Mouse (Mus musculus) MN1 (cell line): ENCODE results near the gene Jup.

Source experiments
- DNase-seq: peaks from one replicate; pipeline ENCODE4 v3.0.0-alpha.2; 2016; ENCODE audit warnings: low spot score

Gene Jup

GRCm38 (mm10) chr11:100397600-100398389, at the start of gene Jup:
TSS of gene Jup (minus strand) at chr11:100397763.
- DNase-seq = peak; percentile 98

GRCm38 (mm10) chr11:100442625-100443024, 45.1 kb upstream of the Jup start:
- no peak for DNase-seq

- DNase-seq = no peak
These were observed 44.2 kb upstream of the Jup start, which contains the start of the genes Nt5c3b and Klhl10 for GRCm38 (mm10) chr11:100441797-100442196. TSS of gene Nt5c3b (minus strand) at chr11:100441808. TSS of gene Klhl10 (plus strand) at chr11:100441917.

GRCm38 (mm10) chr11:100440691-100441522, 43.3 kb upstream of the Jup start:
- DNase-seq = peak; percentile 86

GRCm38 (mm10) chr11:100437901-100438300, 40.3 kb upstream of the Jup start:
- DNase-seq = no peak

GRCm38 (mm10) chr11:100435678-100436246, 38.2 kb upstream of the Jup start:
- no peak for DNase-seq

- no peak for DNase-seq
These were observed 34.4 kb upstream of the Jup start for GRCm38 (mm10) chr11:100432002-100432401.

- no peak for DNase-seq
These were observed 32.5 kb upstream of the Jup start for GRCm38 (mm10) chr11:100430052-100430451.

GRCm38 (mm10) chr11:100428612-100429199, 31.1 kb upstream of the Jup start:
- peak; percentile 73 for DNase-seq

GRCm38 (mm10) chr11:100426820-100427219, 29.3 kb upstream of the Jup start:
- DNase-seq = no peak

GRCm38 (mm10) chr11:100425851-100426250, 28.3 kb upstream of the Jup start:
- DNase-seq = peak; percentile 89

- no peak for DNase-seq
These were observed 26.3 kb upstream of the Jup start for GRCm38 (mm10) chr11:100423836-100424235.

- no peak for DNase-seq
These were observed 24.0 kb upstream of the Jup start for GRCm38 (mm10) chr11:100421537-100421936.

- DNase-seq = no peak
These were observed 17.6 kb upstream of the Jup start, which contains the start of gene Fkbp10 for GRCm38 (mm10) chr11:100414914-100415822. TSS of gene Fkbp10 (plus strand) at chr11:100415697.

GRCm38 (mm10) chr11:100414021-100414913, 16.7 kb upstream of the Jup start, which contains the start of gene P3h4:
TSS of gene P3h4 (minus strand) at chr11:100414836.
- DNase-seq = peak; percentile 85

GRCm38 (mm10) chr11:100413541-100413940, 16.0 kb upstream of the Jup start:
- no peak for DNase-seq

- DNase-seq = no peak
These were observed 14.2 kb upstream of the Jup start for GRCm38 (mm10) chr11:100411736-100412135.

- no peak for DNase-seq
These were observed 12.1 kb upstream of the Jup start for GRCm38 (mm10) chr11:100409686-100410085.

- no peak for DNase-seq
These were observed 11.4 kb upstream of the Jup start for GRCm38 (mm10) chr11:100408835-100409462.
